Mouse (Mus musculus): ENCODE data around the gene Olfr433. TPM values are rescaled to one million over a fixed set of nuclear protein-coding genes. Genes with fewer than 3 reads are reported as not detected.

The Olfr433 gene
- total RNA-seq, 4 experiments from 2014 or later, result not detected

Other genes starting within 250 kb of the Olfr433 start
- under 1 TPM in 2 of 4 experiments, not detected in 2; 0.26 to 0.55 TPM for gene Ifi211, start 127.7 kb upstream of the Olfr433 start, total RNA-seq (2022)
- 1 to 10 TPM; 1.1 to 1.6 (median 1.3) TPM for gene Mndal, start 98.2 kb upstream of the Olfr433 start, total RNA-seq (2022)
- gene Ifi203, start 98.0 kb upstream of the Olfr433 start, total RNA-seq (2022), result under 1 TPM; 0.65 to 0.87 (median 0.69) TPM
- gene Ifi202b, start 58.0 kb upstream of the Olfr433 start, total RNA-seq (2022), result not detected
- gene Ifi205, start 8.9 kb upstream of the Olfr433 start, total RNA-seq (2022), result not detected
- not detected for gene Olfr432, start 8.5 kb downstream of the Olfr433 start, total RNA-seq (2022)
- gene Olfr430, start 25.9 kb downstream of the Olfr433 start, total RNA-seq (2022), result not detected
- gene Olfr429, start 43.6 kb downstream of the Olfr433 start, total RNA-seq (2022), result not detected
- gene Olfr427, start 56.2 kb downstream of the Olfr433 start, total RNA-seq (2022), result not detected
- not detected for gene Olfr231, start 80.5 kb downstream of the Olfr433 start, total RNA-seq (2022)
- not detected for gene Olfr424, start 90.8 kb downstream of the Olfr433 start, total RNA-seq (2022)
- gene Olfr420, start 114.9 kb downstream of the Olfr433 start, total RNA-seq (2022), result not detected
- under 1 TPM in 2 of 4 experiments, not detected in 2; 0.05 to 0.06 TPM for gene Spta1, start 132.1 kb downstream of the Olfr433 start, total RNA-seq (2022)
- gene Olfr419, start 211.4 kb downstream of the Olfr433 start, total RNA-seq (2022), result not detected

All from left cerebral cortex, adult 8-10 months (tissue).